Mouse (Mus musculus) limb, embryonic 15.5 days (tissue): ENCODE measurements around the gene Ccdc130. TPM values are rescaled to one million over a fixed set of nuclear protein-coding genes. Genes with fewer than 3 reads are reported as not detected.

Experiments
- ATAC-seq: fragments of 200-750 bp; cut with Nextera tagmentation; 2 replicates; pipeline ENCODE4 v1.8.0; 2017; ENCODE audit warnings: low read depth, moderate TSS enrichment; ENCODE audit not compliant: insufficient number of reproducible peaks, low FRiP score, low TSS enrichment
- H3K27ac ChIP-seq: fragments of 300-500 bp; sonication (generic); 2 replicates; pipeline ENCODE4 v1.5.1; 2015; ENCODE audit warnings: moderate library complexity, mild to moderate bottlenecking, inconsistent platforms
- H3K27me3 ChIP-seq: fragments of 300-500 bp; sonication (generic); 2 replicates; pipeline ENCODE4 v1.6.1; 2015; ENCODE audit warnings: inconsistent platforms
- H3K36me3 ChIP-seq: fragments of 300-500 bp; sonication (generic); 2 replicates; pipeline ENCODE4 v1.6.1; 2015; ENCODE audit warnings: inconsistent platforms
- H3K4me1 ChIP-seq: fragments of 300-500 bp; sonication (generic); 2 replicates; pipeline ENCODE4 v1.6.1; 2015; ENCODE audit warnings: inconsistent platforms
- H3K4me2 ChIP-seq: fragments of 300-500 bp; sonication (generic); 2 replicates; pipeline ENCODE4 v1.6.1; 2015; ENCODE audit warnings: mild to moderate bottlenecking, inconsistent platforms
- H3K4me3 ChIP-seq: fragments of 300-500 bp; sonication (generic); 2 replicates; pipeline ENCODE4 v1.5.1; 2015; ENCODE audit warnings: mild to moderate bottlenecking, inconsistent platforms
- H3K9ac ChIP-seq: fragments of 300-500 bp; sonication (generic); 2 replicates; pipeline ENCODE4 v1.6.1; 2015; ENCODE audit warnings: inconsistent platforms
- H3K9me3 ChIP-seq: fragments of 300-500 bp; sonication (generic); 2 replicates; pipeline ENCODE4 v1.6.1; 2016; ENCODE audit warnings: inconsistent platforms
- WGBS: fragments of 180-500 bp; shearing (Covaris S2); methylation state at CpG from one replicate; pipeline ENCODE4 v1.1.7; 2015; 5-methylcytosine and 5-hydroxymethylcytosine counted together
- polyA plus RNA-seq: library from polyadenylated mRNA; unstranded; fragments of >200 nt; fragmentation: Nextera tagmentation; extraction: Ambion mirVana; gene quantifications from 2 replicates; pipeline ENCODE4 v1.2.1, GENCODE M21; 2015

Ccdc130 gene
- polyA plus RNA-seq, 1 experiment from 2014 or later: 18.8 TPM

DNA sequence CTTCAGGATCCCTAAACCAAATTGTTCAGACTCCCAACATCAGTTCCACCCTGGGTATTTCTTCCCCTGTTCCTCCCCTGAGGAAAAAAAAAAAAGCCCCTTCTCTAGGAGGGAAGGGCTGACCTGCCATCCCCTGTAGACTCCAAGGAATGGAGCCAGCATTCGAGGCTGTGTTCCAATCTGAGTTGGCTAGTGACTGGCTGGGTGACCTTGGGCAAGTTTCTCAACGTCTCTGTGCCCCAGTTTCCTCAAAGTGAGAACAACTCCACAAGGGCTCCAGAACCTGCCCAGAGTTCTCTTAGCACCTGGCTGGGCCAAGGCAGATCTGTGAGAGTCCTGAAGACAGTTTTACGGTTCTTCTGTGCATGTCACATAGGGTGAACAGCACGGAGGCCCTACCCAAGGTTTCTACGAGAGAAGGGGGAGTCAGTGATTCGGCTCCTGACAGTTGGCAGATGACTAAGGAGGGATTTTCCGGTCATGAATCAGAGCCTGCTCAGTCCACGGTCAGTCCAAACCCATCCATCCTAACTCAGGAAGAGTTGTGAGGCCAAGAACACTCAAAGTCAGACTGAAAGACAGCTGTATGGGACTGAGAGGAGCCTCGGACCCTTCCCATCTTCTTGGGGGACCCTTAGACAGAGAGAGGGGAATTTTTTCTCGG is 34.3 kb downstream of the Ccdc130 start:
- Histone ChIP-seq H3K27ac (0 out of 2 replicates have a peak overlapping the region, but pooled peaks have one; percentile 78), H3K4me1 (peaks cover 24% of the 10 kb centered on the region), H3K9ac (peak overlapping the region; percentile 96), H3K4me3 (peak overlapping the region; percentile 93), H3K4me2 (peak overlapping the region; percentile 66), H3K36me3 (peaks cover 28% of the 10 kb centered on the region), H3K27me3 (no peaks in the 10 kb centered on the region), H3K9me3 (no peaks in the 10 kb centered on the region)
- WGBS: 18% methylated on average over 10 of the region's 10 CpGs
- ATAC-seq: no peak

- no peaks in the 10 kb centered on the region for H3K9me3 ChIP-seq
- ATAC-seq: no peak
- H3K9ac ChIP-seq: no peak overlapping the region
- H3K27me3 ChIP-seq: no peaks in the 10 kb centered on the region
- no peak overlapping the region for H3K27ac ChIP-seq
- H3K36me3 ChIP-seq: peaks cover 56% of the 10 kb centered on the region
- no peak overlapping the region for H3K4me2 ChIP-seq
- peaks cover 23% of the 10 kb centered on the region for H3K4me1 ChIP-seq
- no peak overlapping the region for H3K4me3 ChIP-seq
- 73% methylated on average over 2 of the region's 2 CpGs for WGBS
These were observed 37.1 kb downstream of the Ccdc130 start for GRCm38 (mm10) chr8:84233055-84233454.

- Histone ChIP-seq H3K4me2 (no peak overlapping the region), H3K27ac (no peak overlapping the region), H3K9me3 (no peaks in the 10 kb centered on the region), H3K36me3 (peaks cover 78% of the 10 kb centered on the region), H3K4me1 (peaks cover 13% of the 10 kb centered on the region), H3K9ac (no peak overlapping the region), H3K27me3 (no peaks in the 10 kb centered on the region), H3K4me3 (no peak overlapping the region)
- WGBS: 77% methylated on average over 17 of the region's 17 CpGs
- no peak for ATAC-seq
These were observed 39.4 kb downstream of the Ccdc130 start for GRCm38 (mm10) chr8:84230735-84231134.

- no peak for ATAC-seq
- 82% methylated on average over 21 of the region's 21 CpGs for WGBS
- H3K4me1 ChIP-seq: no peaks in the 10 kb centered on the region
- H3K4me2 ChIP-seq: no peak overlapping the region
- H3K36me3 ChIP-seq: peaks cover 96% of the 10 kb centered on the region
- H3K9ac ChIP-seq: no peak overlapping the region
- H3K27ac ChIP-seq: no peak overlapping the region
- no peaks in the 10 kb centered on the region for H3K27me3 ChIP-seq
- H3K9me3 ChIP-seq: no peaks in the 10 kb centered on the region
- no peak overlapping the region for H3K4me3 ChIP-seq
These were observed 46.7 kb downstream of the Ccdc130 start for GRCm38 (mm10) chr8:84223322-84224029.

DNA sequence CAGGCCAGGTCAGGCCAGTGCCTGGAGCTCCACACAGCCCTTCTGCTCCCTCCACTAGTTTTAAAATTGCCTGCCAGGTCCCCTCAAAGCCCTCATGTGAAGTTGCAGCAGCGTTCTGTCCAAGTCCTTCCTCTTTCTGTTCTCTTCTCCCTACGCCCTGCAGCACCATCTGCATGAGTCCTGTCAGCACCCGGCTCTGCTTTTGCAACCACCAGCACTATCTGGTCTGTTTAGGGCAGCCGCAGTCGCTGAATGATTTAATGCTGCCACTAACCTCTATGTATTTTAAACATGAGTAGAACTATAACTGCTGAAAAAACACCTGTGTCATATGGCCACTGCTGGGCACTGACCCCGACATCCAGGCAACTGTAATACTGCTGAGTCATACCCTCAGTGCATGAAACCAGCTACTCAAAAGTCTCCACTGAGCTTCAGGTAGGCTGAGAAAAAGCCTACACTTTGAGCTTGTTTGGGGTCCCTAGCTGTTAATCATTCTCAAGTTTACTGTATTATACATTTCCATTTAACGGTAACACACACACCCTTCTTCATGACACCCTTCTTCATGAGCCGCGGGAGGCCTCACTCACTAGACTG is 47.5 kb downstream of the Ccdc130 start:
- WGBS: 89% methylated on average over 9 of the region's 9 CpGs
- no peak for ATAC-seq
- no peaks in the 10 kb centered on the region for H3K27me3 ChIP-seq
- H3K4me3 ChIP-seq: no peak overlapping the region
- H3K9ac ChIP-seq: no peak overlapping the region
- H3K27ac ChIP-seq: no peak overlapping the region
- no peak overlapping the region for H3K4me2 ChIP-seq
- no peaks in the 10 kb centered on the region for H3K9me3 ChIP-seq
- H3K36me3 ChIP-seq: peaks cover 96% of the 10 kb centered on the region
- H3K4me1 ChIP-seq: no peaks in the 10 kb centered on the region

- WGBS: 88% methylated on average over 7 of the region's 7 CpGs
- Histone ChIP-seq H3K4me2 (no peak overlapping the region), H3K27me3 (no peaks in the 10 kb centered on the region), H3K36me3 (peaks cover 97% of the 10 kb centered on the region), H3K4me1 (no peaks in the 10 kb centered on the region), H3K9me3 (no peaks in the 10 kb centered on the region), H3K27ac (no peak overlapping the region), H3K9ac (no peak overlapping the region), H3K4me3 (no peak overlapping the region)
- ATAC-seq: no peak
These were observed 50.1 kb downstream of the Ccdc130 start for GRCm38 (mm10) chr8:84220105-84220504.

DNA sequence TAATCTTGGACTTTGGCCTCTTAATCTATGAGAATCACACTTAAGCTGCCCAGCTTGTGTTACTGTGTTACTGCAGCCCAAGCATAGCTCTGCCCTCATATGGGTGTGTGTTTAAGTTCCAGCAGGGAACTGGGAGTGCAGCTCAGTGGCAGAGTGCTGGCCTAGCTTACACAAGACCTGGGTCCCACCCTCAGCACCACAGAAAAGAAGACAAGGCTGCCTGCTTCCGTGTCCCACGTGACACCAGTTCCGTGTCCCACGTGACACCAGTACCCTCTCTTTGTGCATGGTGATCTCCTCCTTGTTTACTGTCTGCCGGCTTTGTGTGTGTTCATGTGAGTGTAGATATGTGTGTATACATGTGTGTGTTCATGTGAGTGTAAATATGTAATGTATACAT is 52.0 kb downstream of the Ccdc130 start:
- ATAC-seq: no peak
- Histone ChIP-seq H3K27me3 (no peaks in the 10 kb centered on the region), H3K4me2 (no peak overlapping the region), H3K4me3 (no peak overlapping the region), H3K4me1 (no peaks in the 10 kb centered on the region), H3K9me3 (no peaks in the 10 kb centered on the region), H3K9ac (no peak overlapping the region), H3K27ac (no peak overlapping the region), H3K36me3 (peaks cover 96% of the 10 kb centered on the region)
- WGBS: 93% methylated on average over 5 of the region's 5 CpGs

GRCm38 (mm10) chr8:84217206-84217605 is 53.0 kb downstream of the Ccdc130 start:
- ATAC-seq: no peak
- H3K27me3 ChIP-seq: no peaks in the 10 kb centered on the region
- no peak overlapping the region for H3K27ac ChIP-seq
- 93% methylated on average over 11 of the region's 11 CpGs for WGBS
- H3K9ac ChIP-seq: no peak overlapping the region
- peaks cover 96% of the 10 kb centered on the region for H3K36me3 ChIP-seq
- no peaks in the 10 kb centered on the region for H3K4me1 ChIP-seq
- H3K9me3 ChIP-seq: no peaks in the 10 kb centered on the region
- no peak overlapping the region for H3K4me2 ChIP-seq
- H3K4me3 ChIP-seq: no peak overlapping the region

DNA sequence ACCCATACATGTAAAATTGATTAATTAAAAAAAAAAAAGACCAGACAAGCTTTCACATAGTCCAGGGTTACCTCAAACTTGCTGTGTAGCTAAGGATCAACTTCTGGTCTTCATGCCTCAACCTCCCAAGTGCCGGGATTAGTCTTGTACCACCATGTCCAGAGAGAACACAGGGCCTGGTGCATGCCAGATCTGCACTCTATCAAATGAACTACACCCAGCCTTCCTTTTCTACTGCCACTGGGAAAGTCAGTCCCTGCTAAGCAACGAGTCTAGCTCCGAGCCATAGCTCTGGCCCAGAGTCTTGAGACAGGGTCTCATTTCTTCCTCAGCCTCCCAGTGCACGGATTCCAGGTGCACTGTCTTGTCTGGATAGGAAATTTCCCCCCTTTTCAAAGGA is 56.9 kb downstream of the Ccdc130 start:
- H3K36me3 ChIP-seq: peaks cover 97% of the 10 kb centered on the region
- no peaks in the 10 kb centered on the region for H3K27me3 ChIP-seq
- H3K4me3 ChIP-seq: no peak overlapping the region
- no peak overlapping the region for H3K9ac ChIP-seq
- no peak overlapping the region for H3K27ac ChIP-seq
- H3K4me1 ChIP-seq: peaks cover 20% of the 10 kb centered on the region
- ATAC-seq: no peak
- no peak overlapping the region for H3K4me2 ChIP-seq
- 86% methylated on average over 4 of the region's 4 CpGs for WGBS
- H3K9me3 ChIP-seq: no peaks in the 10 kb centered on the region

- Histone ChIP-seq H3K36me3 (peaks cover 93% of the 10 kb centered on the region), H3K4me3 (no peak overlapping the region), H3K9me3 (no peaks in the 10 kb centered on the region), H3K27ac (peak overlapping the region; percentile 7; the same call in 1 of the 2 replicates), H3K9ac (no peak overlapping the region), H3K4me2 (no peak overlapping the region), H3K4me1 (peaks cover 32% of the 10 kb centered on the region), H3K27me3 (no peaks in the 10 kb centered on the region)
- ATAC-seq: no peak
- WGBS: 88% methylated on average over 31 of the region's 31 CpGs
These were observed 58.2 kb downstream of the Ccdc130 start for GRCm38 (mm10) chr8:84211881-84212563.

GRCm38 (mm10) chr8:84211202-84211601 is 59.0 kb downstream of the Ccdc130 start:
- H3K9me3 ChIP-seq: no peaks in the 10 kb centered on the region
- H3K36me3 ChIP-seq: peaks cover 90% of the 10 kb centered on the region
- WGBS: 90% methylated on average over 3 of the region's 3 CpGs

More at GRCm38 (mm10) chr8:84211202-84211601, 59.0 kb downstream of the Ccdc130 start:
- no peak overlapping the region for H3K4me3 ChIP-seq
- no peak for ATAC-seq
- peaks cover 33% of the 10 kb centered on the region for H3K4me1 ChIP-seq
- peak overlapping the region; percentile 22; the same call in 1 of the 2 replicates for H3K27ac ChIP-seq
- 0 out of 2 replicates have a peak overlapping the region, but pooled peaks have one; percentile 10 for H3K9ac ChIP-seq
- no peaks in the 10 kb centered on the region for H3K27me3 ChIP-seq
- no peak overlapping the region for H3K4me2 ChIP-seq
